Mouse (Mus musculus) limb, embryonic 14.5 days (tissue): ENCODE results near the gene Olfml1. TPM values are rescaled to one million over a fixed set of nuclear protein-coding genes. Genes with fewer than 3 reads are reported as not detected.

Experiments used
- ATAC-seq: fragments of 200-750 bp; cut with Nextera tagmentation; 2 replicates; pipeline ENCODE4 v1.8.0; 2017; ENCODE audit warnings: low read depth, moderate number of reproducible peaks, moderate TSS enrichment; ENCODE audit not compliant: low FRiP score
- DNase-seq: peaks from one replicate; pipeline ENCODE4 v3.0.0-alpha.2; 2015; ENCODE audit warnings: low spot score
- H3K27ac ChIP-seq: fragments of 300-500 bp; sonication (generic); replicated peaks from 2 replicates; pipeline ENCODE4 v1.5.1; 2014; ENCODE audit warnings: low read depth, mild to moderate bottlenecking, low read length, moderate library complexity, mixed read lengths
- H3K27me3 ChIP-seq: fragments of 300-500 bp; sonication (generic); 2 replicates; pipeline ENCODE4 v1.6.1; 2014; ENCODE audit warnings: low read length, mixed read lengths; ENCODE audit not compliant: control insufficient read depth, insufficient read depth
- H3K36me3 ChIP-seq: fragments of 300-500 bp; sonication (generic); 2 replicates; pipeline ENCODE4 v1.6.1; 2014; ENCODE audit warnings: mild to moderate bottlenecking, low read length, moderate library complexity, mixed read lengths; ENCODE audit not compliant: control insufficient read depth, insufficient read depth
- H3K4me1 ChIP-seq: fragments of 300-500 bp; sonication (generic); 2 replicates; pipeline ENCODE4 v1.6.1; 2014; ENCODE audit warnings: antibody characterized with exemption, low read length, mixed read lengths; ENCODE audit not compliant: control insufficient read depth, insufficient read depth
- H3K4me2 ChIP-seq: fragments of 300-500 bp; sonication (generic); replicated peaks from 2 replicates; pipeline ENCODE4 v1.6.1; 2014; ENCODE audit warnings: low read depth, mild to moderate bottlenecking, low read length, moderate library complexity; ENCODE audit not compliant: severe bottlenecking
- H3K4me3 ChIP-seq: fragments of 300-500 bp; sonication (generic); replicated peaks from 2 replicates; pipeline ENCODE4 v1.5.1; 2014; ENCODE audit warnings: low read length
- H3K9ac ChIP-seq: fragments of 300-500 bp; sonication (generic); 2 replicates; pipeline ENCODE4 v1.6.1; 2014; ENCODE audit warnings: mild to moderate bottlenecking, low read depth, low read length, moderate library complexity; ENCODE audit not compliant: severe bottlenecking
- H3K9me3 ChIP-seq: fragments of 300-500 bp; sonication (generic); 2 replicates; pipeline ENCODE4 v1.6.1; 2016; ENCODE audit warnings: low read length; ENCODE audit not compliant: control insufficient read depth
- POLR2A ChIP-seq: fragments of 200-500 bp; IDR thresholded peaks from 2 replicates; pipeline ENCODE4 v1.8.0; 2012; ENCODE audit warnings: inconsistent platforms, mild to moderate bottlenecking, moderate library complexity, borderline replicate concordance; ENCODE audit not compliant: insufficient read depth, insufficient read length; ENCODE audit errors: extremely low read depth
- WGBS: fragments of 180-500 bp; shearing (Covaris S2); extraction: QIAGEN DNeasy Blood & Tissue Kit; methylation state at CpG from one replicate; pipeline ENCODE4 v1.1.7; 2014; 5-methylcytosine and 5-hydroxymethylcytosine counted together
- polyA plus RNA-seq, 2 experiments: library from polyadenylated mRNA; depleted of rRNA in 1 of 2; stranded (reverse) in 1 of 2; unstranded in 1 of 2; fragments of >200 nt; fragmentation: Nextera tagmentation in 1 of 2; extraction: Ambion mirVana in 1 of 2; gene quantifications; 2 replicates each; pipeline versions ENCODE4 v1.2.1 to v1.2.3; 2012 to 2014

Olfml1 gene
- polyA plus RNA-seq, 2 experiments: 23.9 to 38.5 TPM

DNA sequence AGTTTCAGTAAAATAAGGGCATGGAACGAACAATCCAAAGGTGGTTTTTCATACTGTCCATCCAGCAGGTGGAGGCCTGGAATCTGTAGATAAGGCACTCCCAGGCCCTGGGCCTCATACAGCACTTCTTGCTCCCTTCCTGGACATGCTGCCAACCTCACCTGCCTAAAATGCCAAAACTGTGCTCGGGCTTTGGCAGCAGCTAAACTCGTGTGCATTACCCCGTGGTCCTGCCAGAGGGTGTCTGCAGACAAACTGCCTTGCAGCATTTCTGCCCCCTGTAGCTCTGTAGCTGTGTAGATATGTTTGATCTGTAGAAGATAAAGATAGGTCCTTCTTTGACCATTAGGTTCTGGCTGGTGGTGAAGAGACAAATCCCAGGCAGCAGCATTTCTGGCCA, 1.7 kb downstream of the Olfml1 start:
- DNase-seq: no peak
- WGBS: 38% methylated on average over 4 of the region's 4 CpGs
- H3K9me3 ChIP-seq: 0 out of 2 replicates have a peak, but pooled peaks cover 2% of the 10 kb centered on the region
- H3K27me3 ChIP-seq: no peaks in the 10 kb centered on the region
- peak overlapping the region; percentile 52 for H3K9ac ChIP-seq
- H3K4me2 ChIP-seq: peak overlapping the region; percentile 72
- no peak for ATAC-seq
- peak overlapping the region; percentile 50 for H3K4me3 ChIP-seq
- peaks cover 24% of the 10 kb centered on the region for H3K36me3 ChIP-seq
- H3K4me1 ChIP-seq: peaks cover 15% of the 10 kb centered on the region
- H3K27ac ChIP-seq: no peak overlapping the region
- no peak for TF ChIP-seq POLR2A

DNA sequence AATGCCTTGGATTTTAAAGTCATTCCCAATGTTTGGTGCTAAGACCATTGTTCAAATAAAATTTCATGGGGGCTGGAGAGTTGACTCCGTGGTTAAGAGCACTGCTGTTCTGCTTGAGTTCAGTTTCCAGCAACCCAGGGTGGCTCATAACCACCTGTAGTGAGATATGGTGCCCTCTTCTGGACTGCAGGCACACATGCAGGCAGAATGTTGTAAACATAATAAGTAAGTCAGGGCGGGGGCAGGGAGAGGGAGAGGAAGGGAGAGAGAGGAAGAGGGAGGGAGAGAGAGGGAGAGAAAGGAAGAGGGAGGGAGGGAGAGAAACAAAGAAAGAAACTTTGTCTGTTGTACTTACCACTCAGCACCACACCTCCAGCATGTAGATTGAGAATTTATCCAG, 6.6 kb downstream of the Olfml1 start:
- H3K27ac ChIP-seq: no peak overlapping the region
- peaks cover 54% of the 10 kb centered on the region for H3K36me3 ChIP-seq
- WGBS: 74% methylated on average over 2 of the region's 2 CpGs
- ATAC-seq: no peak
- H3K9me3 ChIP-seq: 0 out of 2 replicates have a peak, but pooled peaks cover 2% of the 10 kb centered on the region
- H3K27me3 ChIP-seq: no peaks in the 10 kb centered on the region
- no peak for TF ChIP-seq POLR2A
- no peak overlapping the region for H3K4me3 ChIP-seq
- H3K4me2 ChIP-seq: no peak overlapping the region
- peaks cover 4% of the 10 kb centered on the region for H3K4me1 ChIP-seq
- H3K9ac ChIP-seq: no peak overlapping the region
- DNase-seq: no peak

DNA sequence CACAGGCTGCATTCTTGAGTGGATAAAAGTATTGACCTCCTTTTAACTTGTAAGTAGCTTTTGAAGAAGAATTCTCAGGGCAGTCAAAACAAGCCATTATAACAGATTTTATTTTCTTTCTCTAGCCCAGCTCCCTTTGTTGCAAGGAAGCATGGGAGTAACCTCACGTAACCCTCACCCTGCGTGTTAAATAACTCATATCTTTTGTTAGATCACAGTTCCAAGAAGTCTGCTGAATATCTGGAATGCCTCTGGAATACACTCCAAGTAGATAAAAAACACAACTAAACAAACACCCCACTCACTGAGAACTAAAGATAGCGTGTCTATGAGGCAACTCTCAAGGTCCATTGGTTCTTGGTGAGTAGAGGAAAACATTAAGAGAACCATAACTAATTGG, 7.0 kb downstream of the Olfml1 start:
- Histone ChIP-seq H3K27me3 (no peaks in the 10 kb centered on the region), H3K9ac (no peak overlapping the region), H3K9me3 (0 out of 2 replicates have a peak, but pooled peaks cover 2% of the 10 kb centered on the region), H3K36me3 (peaks cover 54% of the 10 kb centered on the region), H3K4me3 (no peak overlapping the region), H3K4me1 (peaks cover under 1% of the 10 kb centered on the region), H3K4me2 (no peak overlapping the region), H3K27ac (no peak overlapping the region)
- 76% methylated on average over 3 of the region's 3 CpGs for WGBS
- no peak for DNase-seq
- no peak for ATAC-seq
- no peak for TF ChIP-seq POLR2A

DNA sequence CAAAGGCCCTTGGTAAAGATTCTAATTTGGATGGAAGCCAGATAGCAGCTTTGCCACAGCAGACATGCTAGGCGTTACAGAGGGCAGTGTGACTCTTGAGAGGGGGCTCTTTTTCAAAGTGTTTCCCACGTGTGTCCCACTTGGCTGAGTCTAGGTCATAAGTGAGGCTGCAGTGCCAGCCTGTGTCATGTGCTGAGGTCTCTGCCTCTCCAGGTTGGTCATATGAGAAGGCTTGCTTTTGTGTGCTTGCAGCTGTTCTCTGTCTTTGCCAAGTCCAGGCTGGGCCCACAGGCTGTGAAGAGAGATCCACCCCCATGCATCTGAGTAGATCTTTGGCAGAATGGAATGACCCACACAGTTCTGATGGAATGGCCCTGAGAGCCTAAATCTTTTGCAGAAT, 25.4 kb downstream of the Olfml1 start:
- ATAC-seq: peak; percentile 56
- Histone ChIP-seq H3K27ac (no peak overlapping the region), H3K4me2 (no peak overlapping the region), H3K4me3 (no peak overlapping the region), H3K4me1 (peaks cover 4% of the 10 kb centered on the region), H3K9me3 (no peaks in the 10 kb centered on the region), H3K27me3 (no peaks in the 10 kb centered on the region), H3K9ac (no peak overlapping the region), H3K36me3 (peaks cover 19% of the 10 kb centered on the region)
- 49% methylated on average over 2 of the region's 2 CpGs for WGBS
- DNase-seq: peak; percentile 25
- TF ChIP-seq POLR2A: no peak

DNA sequence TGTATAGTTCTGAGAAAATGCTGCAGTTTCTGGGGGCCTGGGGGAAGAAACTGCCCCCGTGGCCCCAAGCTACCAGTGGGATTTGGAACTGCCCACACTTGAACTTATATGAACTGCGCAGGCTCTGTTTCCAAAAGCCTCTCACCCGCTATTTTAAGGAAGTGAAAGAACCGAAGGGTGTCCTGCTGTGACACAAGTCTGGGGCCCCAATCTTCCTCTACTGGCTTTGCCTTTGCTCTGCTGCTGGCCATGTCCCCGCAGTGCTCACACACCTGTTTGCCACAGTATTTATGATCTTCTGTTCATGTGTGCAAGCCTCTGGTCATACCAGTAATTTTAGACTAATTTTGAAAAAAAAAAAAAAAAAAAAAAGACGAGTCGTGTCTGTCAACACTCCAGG, 26.7 kb downstream of the Olfml1 start:
- WGBS: 30% methylated on average over 7 of the region's 7 CpGs
- peak overlapping the region; percentile 53; the same call in 1 of the 2 replicates for H3K4me3 ChIP-seq

More for the DNA sequence above, 26.7 kb downstream of the Olfml1 start:
- no peak for DNase-seq
- Histone ChIP-seq H3K27me3 (no peaks in the 10 kb centered on the region), H3K36me3 (peaks cover 19% of the 10 kb centered on the region), H3K27ac (no peak overlapping the region), H3K9ac (no peak overlapping the region), H3K4me1 (peaks cover 4% of the 10 kb centered on the region), H3K9me3 (no peaks in the 10 kb centered on the region), H3K4me2 (peak overlapping the region; percentile 91; the same call in 1 of the 2 replicates)
- no peak for TF ChIP-seq POLR2A
- ATAC-seq: no peak; the same call in 1 of the 2 replicates
